Mouse (Mus musculus) hindbrain, embryonic 16.5 days (tissue): ENCODE measurements around the gene Cerk. TPM values are rescaled to one million over a fixed set of nuclear protein-coding genes. Genes with fewer than 3 reads are reported as not detected.
"Not testable (repeated sequence)": the region's sequence is repeated elsewhere in the genome, so short reads cannot be mapped to it uniquely, and the experiment has no call there.

Experiments
- ATAC-seq: fragments of 200-750 bp; cut with Nextera tagmentation; 2 replicates; pipeline ENCODE4 v1.8.0; 2017; ENCODE audit warnings: moderate TSS enrichment, moderate library complexity
- H3K27ac ChIP-seq: fragments of 300-500 bp; sonication (generic); 2 replicates; pipeline ENCODE4 v1.5.1; 2014; ENCODE audit warnings: low read depth, mild to moderate bottlenecking, control low read depth, low read length, moderate library complexity
- H3K27me3 ChIP-seq: fragments of 300-500 bp; sonication (generic); replicated peaks from 2 replicates; pipeline ENCODE4 v1.6.1; 2014; ENCODE audit warnings: low read length; ENCODE audit not compliant: control insufficient read depth, insufficient read depth
- H3K36me3 ChIP-seq: fragments of 300-500 bp; sonication (generic); 2 replicates; pipeline ENCODE4 v1.6.1; 2014; ENCODE audit warnings: mild to moderate bottlenecking, low read length, moderate library complexity, mixed read lengths; ENCODE audit not compliant: control insufficient read depth, insufficient read depth
- H3K4me1 ChIP-seq: fragments of 300-500 bp; sonication (generic); 2 replicates; pipeline ENCODE4 v1.6.1; 2014; ENCODE audit warnings: low read depth, low read length; ENCODE audit not compliant: control insufficient read depth, insufficient read depth
- H3K4me2 ChIP-seq: fragments of 300-500 bp; sonication (generic); 2 replicates; pipeline ENCODE4 v1.6.1; 2014; ENCODE audit warnings: mild to moderate bottlenecking, low read length, control low read depth, moderate library complexity
- H3K4me3 ChIP-seq: fragments of 300-500 bp; sonication (generic); 2 replicates; pipeline ENCODE4 v1.5.1; 2014; ENCODE audit warnings: mild to moderate bottlenecking, low read length, control low read depth, moderate library complexity
- H3K9ac ChIP-seq: fragments of 300-500 bp; sonication (generic); 2 replicates; pipeline ENCODE4 v1.6.1; 2014; ENCODE audit warnings: low read depth, mild to moderate bottlenecking, control low read depth, low read length, moderate library complexity
- H3K9me3 ChIP-seq: fragments of 300-500 bp; sonication (generic); 2 replicates; pipeline ENCODE4 v1.6.1; 2014; ENCODE audit warnings: mild to moderate bottlenecking, low read length, moderate library complexity; ENCODE audit not compliant: control insufficient read depth
- WGBS: fragments of 180-500 bp; shearing (Covaris S2); extraction: QIAGEN DNeasy Blood & Tissue Kit; methylation state at CpG from one replicate; pipeline ENCODE4 v1.1.7; 2014; 5-methylcytosine and 5-hydroxymethylcytosine counted together
- polyA plus RNA-seq: library from polyadenylated mRNA; unstranded; fragments of >200 nt; fragmentation: Nextera tagmentation; extraction: Ambion mirVana; gene quantifications from 2 replicates; pipeline ENCODE4 v1.2.1, GENCODE M21; 2015

Cerk gene
- polyA plus RNA-seq, 1 experiment from 2014 or later = 25.3 TPM

- peak overlapping the region; percentile 75 for H3K4me3 ChIP-seq
- no peaks in the 10 kb centered on the region for H3K27me3 ChIP-seq
- no peaks in the 10 kb centered on the region for H3K36me3 ChIP-seq
- no peak for ATAC-seq
- H3K9ac ChIP-seq = peak overlapping the region; percentile 88
- H3K27ac ChIP-seq = peak overlapping the region; percentile 76
- peak overlapping the region; percentile 99 for H3K4me2 ChIP-seq
- 15% methylated on average over 24 of the region's 25 CpGs for WGBS
- H3K9me3 ChIP-seq = no peaks in the 10 kb centered on the region
- peaks cover 17% of the 10 kb centered on the region for H3K4me1 ChIP-seq
Measured at GRCm38 (mm10) chr15:86214549-86215201, 28.7 kb upstream of the Cerk start.

- WGBS = under 1% methylated on average over 64 of the region's 64 CpGs
- ATAC-seq = peak; percentile 95
Measured at GRCm38 (mm10) chr15:86213753-86214548, 28.0 kb upstream of the Cerk start, which contains the start of gene Tbc1d22a. Tbc1d22a (plus strand) TSS chr15:86214459.

GRCm38 (mm10) chr15:86212193-86212592 is 26.3 kb upstream of the Cerk start:
- H3K27me3 ChIP-seq, H3K27ac ChIP-seq, H3K4me3 ChIP-seq, H3K9me3 ChIP-seq, H3K9ac ChIP-seq, H3K4me2 ChIP-seq, ATAC-seq, H3K36me3 ChIP-seq: not testable (repeated sequence)
- H3K4me1 ChIP-seq = peaks cover 17% of the 10 kb centered on the region
- 97% methylated on average over 5 of the region's 5 CpGs for WGBS

More at GRCm38 (mm10) chr15:86213753-86214548, 28.0 kb upstream of the Cerk start, which contains the start of gene Tbc1d22a:
- no peaks in the 10 kb centered on the region for H3K9me3 ChIP-seq
- no peaks in the 10 kb centered on the region for H3K27me3 ChIP-seq
- peak within 1 kb of the TSS; percentile 75 for H3K4me3 ChIP-seq
- peak within 1 kb of the TSS; percentile 88 for H3K9ac ChIP-seq
- peak within 1 kb of the TSS; percentile 83 for H3K27ac ChIP-seq
- H3K4me2 ChIP-seq = peak within 1 kb of the TSS; percentile 99
- H3K36me3 ChIP-seq = no peaks in the 10 kb centered on the region
- peaks cover 17% of the 10 kb centered on the region for H3K4me1 ChIP-seq

- no peaks in the 10 kb centered on the region for H3K9me3 ChIP-seq
- 71% methylated on average over 4 of the region's 4 CpGs for WGBS
- H3K4me1 ChIP-seq = no peaks in the 10 kb centered on the region
- H3K4me3 ChIP-seq = no peak overlapping the region
- H3K36me3 ChIP-seq = no peaks in the 10 kb centered on the region
- no peak overlapping the region for H3K9ac ChIP-seq
- ATAC-seq = no peak
- no peak overlapping the region for H3K27ac ChIP-seq
- no peak overlapping the region for H3K4me2 ChIP-seq
- H3K27me3 ChIP-seq = no peaks in the 10 kb centered on the region
Measured at GRCm38 (mm10) chr15:86206385-86206784, 20.4 kb upstream of the Cerk start.

GRCm38 (mm10) chr15:86205300-86205699 is 19.4 kb upstream of the Cerk start:
- no peak for ATAC-seq
- H3K9ac ChIP-seq = no peak overlapping the region
- no peak overlapping the region for H3K4me2 ChIP-seq
- WGBS = 63% methylated on average over 2 of the region's 2 CpGs
- H3K9me3 ChIP-seq = no peaks in the 10 kb centered on the region
- no peak overlapping the region for H3K27ac ChIP-seq
- no peaks in the 10 kb centered on the region for H3K36me3 ChIP-seq
- H3K27me3 ChIP-seq = no peaks in the 10 kb centered on the region
- no peak overlapping the region for H3K4me3 ChIP-seq
- 0 out of 2 replicates have a peak, but pooled peaks cover 3% of the 10 kb centered on the region for H3K4me1 ChIP-seq

GRCm38 (mm10) chr15:86203942-86204561 is 18.1 kb upstream of the Cerk start:
- no peak overlapping the region for H3K4me2 ChIP-seq

GRCm38 (mm10) chr15:86203292-86203793 is 17.4 kb upstream of the Cerk start:
- Histone ChIP-seq H3K36me3 (no peaks in the 10 kb centered on the region), H3K4me3 (no peak overlapping the region), H3K9me3 (no peaks in the 10 kb centered on the region), H3K4me2 (no peak overlapping the region), H3K27me3 (no peaks in the 10 kb centered on the region), H3K4me1 (0 out of 2 replicates have a peak, but pooled peaks cover 3% of the 10 kb centered on the region), H3K27ac (no peak overlapping the region), H3K9ac (no peak overlapping the region)
- ATAC-seq = no peak
- 90% methylated on average over 7 of the region's 7 CpGs for WGBS

More at GRCm38 (mm10) chr15:86203942-86204561, 18.1 kb upstream of the Cerk start:
- H3K4me3 ChIP-seq = no peak overlapping the region
- no peak overlapping the region for H3K27ac ChIP-seq
- no peak for ATAC-seq
- no peaks in the 10 kb centered on the region for H3K36me3 ChIP-seq
- H3K9me3 ChIP-seq = no peaks in the 10 kb centered on the region
- 41% methylated on average over 7 of the region's 7 CpGs for WGBS
- no peak overlapping the region for H3K9ac ChIP-seq
- H3K27me3 ChIP-seq = no peaks in the 10 kb centered on the region
- 0 out of 2 replicates have a peak, but pooled peaks cover 3% of the 10 kb centered on the region for H3K4me1 ChIP-seq

GRCm38 (mm10) chr15:86202640-86203039 is 16.7 kb upstream of the Cerk start:
- 62% methylated on average over 6 of the region's 6 CpGs for WGBS
- no peak overlapping the region for H3K27ac ChIP-seq
- H3K9me3 ChIP-seq = no peaks in the 10 kb centered on the region
- H3K4me2 ChIP-seq = no peak overlapping the region
- H3K4me3 ChIP-seq = no peak overlapping the region
- no peaks in the 10 kb centered on the region for H3K36me3 ChIP-seq
- no peak for ATAC-seq
- no peak overlapping the region for H3K9ac ChIP-seq
- H3K4me1 ChIP-seq = 0 out of 2 replicates have a peak, but pooled peaks cover 3% of the 10 kb centered on the region
- no peaks in the 10 kb centered on the region for H3K27me3 ChIP-seq
